Mouse (Mus musculus) C2C12 (cell line): ENCODE measurements around the gene Sez6l. TPM values are rescaled to one million over a fixed set of nuclear protein-coding genes. Genes with fewer than 3 reads are reported as not detected.

Experiments used
- H3K27me3 ChIP-seq: one replicate; pipeline ENCODE4 v1.6.1; 2011; ENCODE audit not compliant: control insufficient read depth, insufficient read depth, insufficient read length
- H3K36me3 ChIP-seq: one replicate; pipeline ENCODE4 v1.6.1; 2011; ENCODE audit not compliant: control insufficient read depth, insufficient read depth
- H3K4me3 ChIP-seq: one replicate; pipeline ENCODE4 v1.5.1; 2011; ENCODE audit warnings: mild to moderate bottlenecking, control low read depth; ENCODE audit not compliant: poor library complexity, insufficient read depth, severe bottlenecking
- H3K79me2 ChIP-seq: one replicate; pipeline ENCODE4 v1.6.1; 2011; ENCODE audit not compliant: control insufficient read depth, insufficient read depth
- H3K79me3 ChIP-seq: one replicate; pipeline ENCODE4 v1.6.1; 2011; ENCODE audit warnings: low read depth, control low read depth
- H3ac ChIP-seq: one replicate; pipeline ENCODE3; 2011; ENCODE audit warnings: low read depth; ENCODE audit not compliant: control insufficient read depth, insufficient read length
- CEBPB ChIP-seq: IDR thresholded peaks from one replicate; pipeline ENCODE4 v1.6.1; 2011; ENCODE audit warnings: low read depth, mild to moderate bottlenecking, control low read depth, moderate library complexity
- CTCF ChIP-seq: IDR thresholded peaks from one replicate; pipeline ENCODE4 v1.5.1; 2011; ENCODE audit not compliant: control insufficient read depth, insufficient read depth, insufficient read length
- FOSL1 ChIP-seq: IDR thresholded peaks from one replicate; pipeline ENCODE4 v1.8.0; 2011; ENCODE audit warnings: mild to moderate bottlenecking, low read length; ENCODE audit not compliant: poor library complexity, insufficient read depth, severe bottlenecking
- MAX ChIP-seq: IDR thresholded peaks from one replicate; pipeline ENCODE4 v1.6.1; 2011; ENCODE audit warnings: mild to moderate bottlenecking, control low read depth
- MYOD1 ChIP-seq: IDR thresholded peaks from one replicate; pipeline ENCODE4 v1.6.1; 2011; ENCODE audit warnings: low read depth; ENCODE audit not compliant: control insufficient read depth, insufficient read length
- MYOG ChIP-seq: IDR thresholded peaks from one replicate; pipeline ENCODE4 v1.6.1; 2011; ENCODE audit not compliant: control insufficient read depth, insufficient read length; ENCODE audit errors: extremely low read depth
- USF1 ChIP-seq: IDR thresholded peaks from one replicate; pipeline ENCODE4 v1.6.1; 2011; ENCODE audit warnings: low read depth, mild to moderate bottlenecking, control low read depth, moderate library complexity
- polyA plus RNA-seq: library from polyadenylated mRNA; unstranded; fragments of >200 nt; fragmentation: generic; extraction: Trizol; gene quantifications from one replicate; pipeline ENCODE4 v1.2.1, GENCODE M21; 2012; ENCODE audit warnings: missing spikeins

Sez6l gene
- polyA plus RNA-seq, 1 experiment: not detected

- no peaks in the 10 kb centered on the region for H3K79me2 ChIP-seq
- H3K36me3 ChIP-seq: no peaks in the 10 kb centered on the region
- H3K4me3 ChIP-seq: no peak overlapping the region
- H3K79me3 ChIP-seq: no peaks in the 10 kb centered on the region
- no peak overlapping the region for H3ac ChIP-seq
- TF ChIP-seq USF1: no peak
- TF ChIP-seq CTCF: no peak
- no peak for TF ChIP-seq MAX
- TF ChIP-seq FOSL1: no peak
- TF ChIP-seq MYOD1: no peak
- TF ChIP-seq CEBPB: no peak
- no peak for TF ChIP-seq MYOG
- peaks cover 14% of the 10 kb centered on the region for H3K27me3 ChIP-seq
Observed at GRCm38 (mm10) chr5:112565083-112565482, 11.9 kb downstream of the Sez6l start.

GRCm38 (mm10) chr5:112560869-112561499 lies 16.0 kb downstream of the Sez6l start:
- Histone ChIP-seq H3K27me3 (peaks cover 19% of the 10 kb centered on the region), H3K79me3 (no peaks in the 10 kb centered on the region), H3K4me3 (no peak overlapping the region), H3K36me3 (no peaks in the 10 kb centered on the region), H3K79me2 (no peaks in the 10 kb centered on the region), H3ac (no peak overlapping the region)
- TF ChIP-seq MAX (no peak), MYOG (no peak), FOSL1 (no peak), CEBPB (no peak), CTCF (no peak), MYOD1 (no peak), USF1 (no peak)

GRCm38 (mm10) chr5:112560139-112560538 lies 16.8 kb downstream of the Sez6l start:
- Histone ChIP-seq H3K27me3 (peaks cover 19% of the 10 kb centered on the region), H3ac (no peak overlapping the region), H3K79me2 (no peaks in the 10 kb centered on the region), H3K4me3 (no peak overlapping the region), H3K36me3 (no peaks in the 10 kb centered on the region), H3K79me3 (no peaks in the 10 kb centered on the region)
- TF ChIP-seq USF1: no peak
- TF ChIP-seq MAX: no peak
- no peak for TF ChIP-seq CEBPB
- TF ChIP-seq MYOG: no peak
- TF ChIP-seq CTCF: no peak
- no peak for TF ChIP-seq MYOD1
- no peak for TF ChIP-seq FOSL1

- H3K36me3 ChIP-seq: no peaks in the 10 kb centered on the region
- no peak overlapping the region for H3ac ChIP-seq
- H3K27me3 ChIP-seq: peaks cover 12% of the 10 kb centered on the region
- TF ChIP-seq FOSL1: no peak
- TF ChIP-seq MAX: no peak
- TF ChIP-seq MYOD1: no peak
- TF ChIP-seq CEBPB: no peak
- no peak for TF ChIP-seq CTCF
- no peak for TF ChIP-seq USF1
- no peak for TF ChIP-seq MYOG
- no peaks in the 10 kb centered on the region for H3K79me3 ChIP-seq
- H3K79me2 ChIP-seq: no peaks in the 10 kb centered on the region
- H3K4me3 ChIP-seq: no peak overlapping the region
Observed at GRCm38 (mm10) chr5:112557396-112557795, 19.6 kb downstream of the Sez6l start.

GRCm38 (mm10) chr5:112556640-112557039 lies 20.3 kb downstream of the Sez6l start:
- H3ac ChIP-seq: no peak overlapping the region
- H3K79me2 ChIP-seq: no peaks in the 10 kb centered on the region
- H3K79me3 ChIP-seq: no peaks in the 10 kb centered on the region
- H3K27me3 ChIP-seq: peaks cover 12% of the 10 kb centered on the region
- no peak overlapping the region for H3K4me3 ChIP-seq
- H3K36me3 ChIP-seq: no peaks in the 10 kb centered on the region
- TF ChIP-seq MAX (no peak), MYOG (no peak), CEBPB (no peak), USF1 (no peak), MYOD1 (no peak), CTCF (no peak), FOSL1 (no peak)

- no peak for TF ChIP-seq MYOD1
- no peak for TF ChIP-seq MYOG
- no peak for TF ChIP-seq MAX
- no peak for TF ChIP-seq CEBPB
- no peak for TF ChIP-seq USF1
- TF ChIP-seq FOSL1: no peak
- TF ChIP-seq CTCF: no peak
- H3K36me3 ChIP-seq: no peaks in the 10 kb centered on the region
- no peak overlapping the region for H3ac ChIP-seq
- H3K79me2 ChIP-seq: no peaks in the 10 kb centered on the region
- peaks cover 5% of the 10 kb centered on the region for H3K27me3 ChIP-seq
- no peak overlapping the region for H3K4me3 ChIP-seq
- H3K79me3 ChIP-seq: no peaks in the 10 kb centered on the region
Observed at GRCm38 (mm10) chr5:112554508-112554907, 22.5 kb downstream of the Sez6l start.
